Mouse (Mus musculus): Measurements from ENCODE around the gene Slc38a5. TPM values are rescaled to one million over a fixed set of nuclear protein-coding genes. Genes with fewer than 3 reads are reported as not detected.
"Not testable (repeated sequence)": the region's sequence is repeated elsewhere in the genome, so short reads cannot be mapped to it uniquely, and the experiment has no call there.

Gene Slc38a5
- total RNA-seq, 4 experiments from 2014 or later: not detected

DNA sequence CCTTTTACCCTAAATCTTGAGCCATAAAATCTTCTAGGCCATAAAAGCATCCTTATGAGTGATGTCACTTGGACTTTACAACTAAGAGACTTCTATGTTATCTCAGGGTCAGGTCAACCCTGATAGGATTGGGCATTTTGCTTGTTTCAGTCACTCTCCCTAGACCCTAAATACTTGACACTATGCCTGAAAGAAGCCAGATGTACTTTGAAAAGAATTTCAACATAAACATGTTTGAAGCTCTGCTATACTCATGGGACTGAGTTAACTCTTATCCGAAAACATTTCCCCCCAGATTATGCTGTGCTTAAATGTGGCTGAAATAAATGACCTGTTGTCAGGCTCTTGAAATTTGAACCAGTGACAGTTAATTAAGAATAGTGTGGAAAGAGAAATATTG is 38.4 kb downstream of the Slc38a5 start:
- no peak for DNase-seq (ENCODE audit: low spot score in 2 of 2)

DNA sequence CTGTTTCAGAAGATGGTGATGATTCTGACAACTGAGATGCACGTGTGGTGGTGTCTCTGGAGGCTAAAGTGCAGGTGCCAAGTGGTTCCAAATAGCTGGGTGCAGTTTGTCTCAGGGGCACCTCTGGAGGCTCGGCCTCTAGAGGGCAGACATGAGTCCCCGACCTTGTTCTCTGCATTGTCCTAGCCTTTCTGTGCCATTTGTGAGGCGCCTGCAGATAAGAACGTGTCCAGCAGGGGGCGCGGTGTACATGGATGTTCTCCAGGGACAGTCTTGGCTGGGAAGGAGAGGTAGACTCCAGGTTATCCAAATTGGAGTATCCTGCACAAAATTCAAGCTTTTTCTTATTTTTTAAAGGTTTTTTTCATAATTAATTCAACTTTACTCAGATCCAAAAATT is 44.0 kb downstream of the Slc38a5 start:
- DNase-seq (ENCODE audit: low spot score in 2 of 2): not testable (repeated sequence)

DNA sequence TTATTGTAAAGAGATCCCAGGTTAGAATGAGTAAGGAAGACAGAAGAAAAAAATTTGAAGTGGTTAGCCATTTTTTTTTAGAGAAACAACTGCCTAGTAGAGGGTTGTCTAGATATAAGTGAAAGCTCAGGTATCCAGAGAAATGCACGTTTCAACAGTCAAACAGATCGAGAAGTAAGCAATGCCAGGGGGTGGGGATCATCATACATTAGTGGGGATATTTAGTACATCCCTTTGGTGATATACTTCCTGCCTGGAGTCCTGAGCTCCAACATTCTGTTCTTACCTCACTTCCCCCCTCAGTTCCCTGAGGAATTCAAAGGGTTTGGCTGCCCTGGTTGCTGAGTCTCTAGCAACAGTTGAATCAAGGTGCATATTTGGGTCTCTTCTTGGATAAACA is 56.2 kb downstream of the Slc38a5 start, which contains the start of gene Ssxb10:
Gene Ssxb10 (plus strand): TSS at position 301 of the 400 bp plus-strand sequence.
- no peak for DNase-seq (ENCODE audit: low spot score in 2 of 2)

Other genes starting within 250 kb of the Slc38a5 start
- 1 to 10 TPM; 3.5 to 5.0 (median 4.3) TPM for gene Suv39h1, start 196.4 kb upstream of the Slc38a5 start, total RNA-seq (2022)
- gene Was, start 180.6 kb upstream of the Slc38a5 start, total RNA-seq (2022): under 1 TPM; 0.15 to 0.54 (median 0.45) TPM
- gene Wdr13, start 138.2 kb upstream of the Slc38a5 start, total RNA-seq (2022): 10 to 100 TPM in 2 of 4 experiments, 1 to 10 TPM in 2; 8.7 to 10.4 (median 9.6) TPM
- 100 to 1,000 TPM in 1 of 4 experiments, 10 to 100 TPM in 3; 45.7 to 121 (median 61.8) TPM for gene Rbm3, start 125.3 kb upstream of the Slc38a5 start, total RNA-seq (2022)
- 1 to 10 TPM; 2.3 to 3.6 (median 3.0) TPM for gene Tbc1d25, start 95.0 kb upstream of the Slc38a5 start, total RNA-seq (2022)
- 1 to 10 TPM; 5.4 to 8.3 (median 7.0) TPM for gene Ebp, start 77.6 kb upstream of the Slc38a5 start, total RNA-seq (2022)
- 1 to 10 TPM; 3.3 to 5.1 (median 4.2) TPM for gene Porcn, start 64.6 kb upstream of the Slc38a5 start, total RNA-seq (2022)
- gene Ftsj1, start 18.7 kb upstream of the Slc38a5 start, total RNA-seq (2022): 10 to 100 TPM; 11.9 to 15.5 (median 14.0) TPM
- not detected for gene Ssxb10, start 56.3 kb downstream of the Slc38a5 start, total RNA-seq (2022)
- not detected for gene Ssxb9, start 95.8 kb downstream of the Slc38a5 start, total RNA-seq (2022)
- not detected for gene Ssxb1, start 142.2 kb downstream of the Slc38a5 start, total RNA-seq (2022)
- gene Ssxb2, start 190.6 kb downstream of the Slc38a5 start, total RNA-seq (2022): not detected